Mouse (Mus musculus) urinary bladder, postnatal 14 days (tissue): ENCODE results near the gene Tsga8.

ENCODE experiments used
- DNase-seq: peaks from one replicate; pipeline ENCODE4 v3.0.0; 2021; ENCODE audit warnings: low spot score

Tsga8 gene

GRCm38 (mm10) chrX:83487598-83487997 is at the start of gene Tsga8:
Gene Tsga8 (minus strand): TSS chrX:83487924.
- DNase-seq, result no peak
